Mouse (Mus musculus) liver, embryonic 15.5 days (tissue): ENCODE measurements at regions not wholly inside any gene's neighbourhood (a gene's known extent, or its start where the extent isn't known, plus 50 kb on each side); places are given as distances from the start of the nearest gene placed in this dataset.
A peak's percentile ranks its signal among the peaks of the same experiment; 100 is the strongest.

Source experiments
- ATAC-seq: fragments of 200-750 bp; cut with Nextera tagmentation; 2 replicates; pipeline ENCODE4 v1.8.0; 2017; ENCODE audit warnings: moderate number of reproducible peaks, mild to moderate bottlenecking, moderate library complexity; ENCODE audit not compliant: insufficient read depth
- H3K27ac ChIP-seq: fragments of 300-500 bp; sonication (generic); replicated peaks from 2 replicates; pipeline ENCODE4 v1.5.1; 2015; ENCODE audit warnings: mild to moderate bottlenecking, inconsistent platforms
- H3K27me3 ChIP-seq: fragments of 300-500 bp; sonication (generic); 2 replicates; pipeline ENCODE4 v1.6.1; 2015; ENCODE audit warnings: mild to moderate bottlenecking, inconsistent platforms
- H3K36me3 ChIP-seq: fragments of 300-500 bp; sonication (generic); replicated peaks from 2 replicates; pipeline ENCODE4 v1.6.1; 2015; ENCODE audit warnings: moderate library complexity, mild to moderate bottlenecking, inconsistent platforms
- H3K4me1 ChIP-seq: fragments of 300-500 bp; sonication (generic); replicated peaks from 2 replicates; pipeline ENCODE4 v1.6.1; 2015; ENCODE audit warnings: inconsistent platforms
- H3K4me2 ChIP-seq: fragments of 300-500 bp; sonication (generic); 2 replicates; pipeline ENCODE4 v1.6.1; 2015; ENCODE audit warnings: moderate library complexity, mild to moderate bottlenecking, inconsistent platforms
- H3K4me3 ChIP-seq: fragments of 300-500 bp; sonication (generic); replicated peaks from 2 replicates; pipeline ENCODE4 v1.5.1; 2015; ENCODE audit warnings: mild to moderate bottlenecking, inconsistent platforms
- H3K9ac ChIP-seq: fragments of 300-500 bp; sonication (generic); 2 replicates; pipeline ENCODE4 v1.6.1; 2015; ENCODE audit warnings: moderate library complexity, mild to moderate bottlenecking, inconsistent platforms
- H3K9me3 ChIP-seq: fragments of 300-500 bp; sonication (generic); replicated peaks from 2 replicates; pipeline ENCODE4 v1.6.1; 2016; ENCODE audit warnings: inconsistent platforms
- WGBS: fragments of 180-500 bp; shearing (Covaris S2); methylation state at CpG from one replicate; pipeline ENCODE4 v1.1.7; 2015; ENCODE audit warnings: mixed read lengths; ENCODE audit not compliant: insufficient replicate concordance; 5-methylcytosine and 5-hydroxymethylcytosine counted together

GRCm38 (mm10) chr17:22795213-22795612 is 71.7 kb downstream of the Zfp945 start:
- no peaks in the 10 kb centered on the region for H3K9me3 ChIP-seq
- H3K9ac ChIP-seq, result no peak overlapping the region
- H3K4me3 ChIP-seq, result no peak overlapping the region
- no peak overlapping the region for H3K27ac ChIP-seq
- H3K4me2 ChIP-seq, result no peak overlapping the region
- H3K4me1 ChIP-seq, result no peaks in the 10 kb centered on the region
- ATAC-seq, result no peak
- no peaks in the 10 kb centered on the region for H3K36me3 ChIP-seq
- WGBS, result 61% methylated on average over 5 of the region's 5 CpGs
- H3K27me3 ChIP-seq, result no peaks in the 10 kb centered on the region

GRCm38 (mm10) chr17:22784481-22784880 is 82.5 kb downstream of the Zfp945 start:
- Histone ChIP-seq H3K36me3 (no peaks in the 10 kb centered on the region), H3K4me1 (no peaks in the 10 kb centered on the region), H3K4me2 (no peak overlapping the region), H3K9ac (no peak overlapping the region), H3K9me3 (no peaks in the 10 kb centered on the region), H3K4me3 (no peak overlapping the region), H3K27ac (no peak overlapping the region), H3K27me3 (no peaks in the 10 kb centered on the region)
- ATAC-seq, result no peak
- 67% methylated on average over 2 of the region's 2 CpGs for WGBS

- Histone ChIP-seq H3K4me3 (no peak overlapping the region), H3K4me2 (no peak overlapping the region), H3K36me3 (no peaks in the 10 kb centered on the region), H3K27ac (no peak overlapping the region), H3K27me3 (no peaks in the 10 kb centered on the region), H3K9ac (no peak overlapping the region), H3K9me3 (no peaks in the 10 kb centered on the region), H3K4me1 (no peaks in the 10 kb centered on the region)
- ATAC-seq, result no peak
- WGBS, result 55% methylated on average over 7 of the region's 7 CpGs
These were observed 121.2 kb downstream of the Zfp945 start for GRCm38 (mm10) chr17:22745736-22746135.

GRCm38 (mm10) chr17:22739581-22740178 is 127.3 kb downstream of the Zfp945 start:
- H3K4me2 ChIP-seq, result peak overlapping the region; percentile 70
- ATAC-seq, result peak; percentile 80
- peaks cover 8% of the 10 kb centered on the region; the same call in 1 of the 2 replicates for H3K4me1 ChIP-seq
- peak overlapping the region; percentile 33; the same call in 1 of the 2 replicates for H3K9ac ChIP-seq
- WGBS, result under 1% methylated on average over 25 of the region's 25 CpGs
- H3K36me3 ChIP-seq, result no peaks in the 10 kb centered on the region
- no peaks in the 10 kb centered on the region for H3K27me3 ChIP-seq
- H3K27ac ChIP-seq, result no peak overlapping the region; the same call in 1 of the 2 replicates
- H3K4me3 ChIP-seq, result peak overlapping the region; percentile 62
- no peaks in the 10 kb centered on the region for H3K9me3 ChIP-seq

- peak overlapping the region; percentile 62 for H3K4me3 ChIP-seq
- ATAC-seq, result no peak
- 9% methylated on average over 12 of the region's 12 CpGs for WGBS
- H3K4me1 ChIP-seq, result peaks cover 8% of the 10 kb centered on the region; the same call in 1 of the 2 replicates
- no peaks in the 10 kb centered on the region for H3K9me3 ChIP-seq
- H3K27ac ChIP-seq, result no peak overlapping the region; the same call in 1 of the 2 replicates
- peak overlapping the region; percentile 70 for H3K4me2 ChIP-seq
- H3K9ac ChIP-seq, result peak overlapping the region; percentile 33; the same call in 1 of the 2 replicates
- no peaks in the 10 kb centered on the region for H3K36me3 ChIP-seq
- H3K27me3 ChIP-seq, result no peaks in the 10 kb centered on the region
These were observed 127.8 kb downstream of the Zfp945 start for GRCm38 (mm10) chr17:22739173-22739572.

- Histone ChIP-seq H3K27me3 (no peaks in the 10 kb centered on the region), H3K4me1 (peaks cover 8% of the 10 kb centered on the region; the same call in 1 of the 2 replicates), H3K9ac (no peak overlapping the region), H3K4me3 (no peak overlapping the region), H3K9me3 (no peaks in the 10 kb centered on the region), H3K27ac (no peak overlapping the region), H3K36me3 (no peaks in the 10 kb centered on the region), H3K4me2 (no peak overlapping the region)
- WGBS, result 60% methylated on average over 4 of the region's 4 CpGs
- ATAC-seq, result no peak
These were observed 130.6 kb downstream of the Zfp945 start for GRCm38 (mm10) chr17:22736360-22736759.
